Mouse (Mus musculus): ENCODE measurements around the gene Fgfr3. TPM values are rescaled to one million over a fixed set of nuclear protein-coding genes. Genes with fewer than 3 reads are reported as not detected.

Gene Fgfr3
- polyA plus RNA-seq, 1 experiment from 2014 or later = 4.3 TPM

DNA sequence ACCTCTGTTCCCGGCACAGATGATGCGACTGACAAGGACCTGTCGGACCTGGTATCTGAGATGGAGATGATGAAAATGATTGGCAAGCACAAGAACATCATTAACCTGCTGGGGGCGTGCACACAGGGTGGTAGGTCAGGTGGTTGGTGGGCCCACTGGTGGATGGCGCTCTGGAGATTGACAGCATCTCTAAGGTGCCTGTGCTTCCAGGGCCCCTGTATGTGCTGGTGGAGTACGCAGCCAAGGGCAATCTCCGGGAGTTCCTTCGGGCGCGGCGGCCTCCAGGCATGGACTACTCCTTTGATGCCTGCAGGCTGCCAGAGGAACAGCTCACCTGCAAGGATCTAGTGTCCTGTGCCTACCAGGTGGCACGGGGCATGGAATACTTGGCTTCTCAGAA, 12.4 kb downstream of the Fgfr3 start:
- no peaks in the 10 kb centered on the region for H3K27me3 ChIP-seq (replicated peaks)
- no peak overlapping the region for H3K4me2 ChIP-seq
- no peak overlapping the region for H3K27ac ChIP-seq (replicated peaks)
- no peak overlapping the region for H3K4me3 ChIP-seq
- no peak for ATAC-seq (ENCODE audit: extremely low read depth, insufficient number of reproducible peaks, low FRiP score, low TSS enrichment)
- no peak overlapping the region for H3K9ac ChIP-seq
- H3K4me1 ChIP-seq = no peaks in the 10 kb centered on the region
- peaks cover 28% of the 10 kb centered on the region for H3K36me3 ChIP-seq
- 90% methylated on average over 12 of the region's 12 CpGs for WGBS
- H3K9me3 ChIP-seq = no peaks in the 10 kb centered on the region

DNA sequence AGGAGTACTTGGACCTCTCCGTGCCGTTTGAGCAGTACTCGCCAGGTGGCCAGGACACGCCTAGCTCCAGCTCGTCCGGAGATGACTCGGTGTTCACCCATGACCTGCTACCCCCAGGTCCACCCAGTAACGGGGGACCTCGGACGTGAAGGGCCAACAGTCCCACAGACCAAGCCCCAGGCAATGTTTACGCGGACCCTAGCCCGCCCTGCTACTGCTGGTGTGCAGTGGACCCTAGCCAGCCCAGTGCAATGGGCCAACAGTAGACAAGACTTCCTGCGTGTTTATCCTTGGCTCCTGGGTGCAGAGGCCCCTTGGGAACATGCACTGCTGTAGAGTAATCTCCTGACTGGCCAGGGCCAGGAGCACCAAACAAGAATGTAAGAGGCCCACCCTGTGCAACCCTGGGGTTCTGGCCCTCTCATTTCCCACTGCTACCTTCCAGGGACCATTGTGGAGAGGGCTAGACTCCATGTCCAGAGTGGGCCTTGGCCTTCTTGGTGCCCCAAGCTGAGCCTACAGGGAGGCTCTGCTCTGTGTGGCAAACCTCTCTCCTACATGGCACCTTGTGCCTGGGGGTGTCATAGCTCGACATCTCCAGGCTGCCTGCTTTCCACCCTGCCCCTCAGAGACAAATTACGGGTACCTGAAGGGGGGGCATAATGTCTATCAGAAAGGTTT, 14.1 kb downstream of the Fgfr3 start:
- peaks cover 33% of the 10 kb centered on the region for H3K36me3 ChIP-seq
- H3K27ac ChIP-seq (replicated peaks) = no peak overlapping the region
- H3K9me3 ChIP-seq = no peaks in the 10 kb centered on the region
- 87% methylated on average over 16 of the region's 16 CpGs for WGBS
- H3K27me3 ChIP-seq (replicated peaks) = no peaks in the 10 kb centered on the region
- no peak overlapping the region for H3K4me3 ChIP-seq
- H3K9ac ChIP-seq = no peak overlapping the region
- no peak overlapping the region for H3K4me2 ChIP-seq
- H3K4me1 ChIP-seq = no peaks in the 10 kb centered on the region
- no peak for ATAC-seq (ENCODE audit: extremely low read depth, insufficient number of reproducible peaks, low FRiP score, low TSS enrichment)

DNA sequence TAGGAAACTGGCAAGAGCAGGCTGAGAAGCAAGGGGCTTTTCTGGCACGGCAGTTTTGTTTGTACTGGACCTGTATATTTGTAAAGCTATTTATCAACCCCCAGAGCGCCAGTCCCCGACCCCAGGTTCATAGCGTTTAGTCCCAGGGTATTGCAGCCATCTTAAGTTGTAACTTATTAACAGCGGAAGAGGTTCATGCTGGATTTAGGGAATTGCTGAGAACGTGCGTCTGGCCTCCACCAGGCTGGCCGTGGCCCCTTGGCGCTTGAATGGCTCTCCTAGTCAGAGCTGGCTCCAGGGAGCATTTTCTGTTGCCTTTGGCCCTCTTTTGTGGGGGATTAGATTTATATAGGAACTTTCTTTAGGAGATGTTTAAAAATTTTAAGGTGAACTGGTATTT, 14.8 kb downstream of the Fgfr3 start:
- Histone ChIP-seq H3K9me3 (no peaks in the 10 kb centered on the region), H3K9ac (no peak overlapping the region), H3K36me3 (peaks cover 37% of the 10 kb centered on the region), H3K4me1 (no peaks in the 10 kb centered on the region), H3K27ac (replicated peaks) (no peak overlapping the region), H3K4me3 (no peak overlapping the region), H3K4me2 (no peak overlapping the region), H3K27me3 (replicated peaks) (no peaks in the 10 kb centered on the region)
- 71% methylated on average over 9 of the region's 9 CpGs for WGBS
- ATAC-seq (ENCODE audit: extremely low read depth, insufficient number of reproducible peaks, low FRiP score, low TSS enrichment) = no peak

DNA sequence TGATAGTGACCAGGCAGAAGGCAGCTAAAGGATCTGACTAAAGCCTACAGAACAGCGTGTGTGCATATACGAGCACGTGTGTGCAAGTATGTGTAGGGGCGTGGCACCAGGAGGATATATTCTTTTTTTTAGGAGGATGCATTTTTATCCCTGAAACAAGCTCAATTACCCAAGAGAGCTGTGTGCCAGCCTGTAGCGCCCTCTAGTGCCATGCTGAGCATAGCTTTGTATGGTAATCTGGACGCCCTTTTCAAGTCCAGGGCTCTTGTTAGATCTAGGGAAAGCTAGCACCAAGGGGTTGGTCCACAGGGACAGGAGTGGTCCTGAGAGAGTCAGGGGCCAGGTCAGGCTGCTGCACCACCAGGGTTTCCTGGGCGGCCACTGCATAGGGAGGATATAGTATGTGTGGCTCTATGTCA, 16.4 kb downstream of the Fgfr3 start:
- Histone ChIP-seq H3K27ac (replicated peaks) (no peak overlapping the region), H3K4me1 (peaks cover 5% of the 10 kb centered on the region), H3K27me3 (replicated peaks) (no peaks in the 10 kb centered on the region), H3K9me3 (no peaks in the 10 kb centered on the region), H3K4me2 (no peak overlapping the region), H3K4me3 (no peak overlapping the region), H3K36me3 (peaks cover 50% of the 10 kb centered on the region), H3K9ac (no peak overlapping the region)
- 29% methylated on average over 7 of the region's 7 CpGs for WGBS
- no peak for ATAC-seq (ENCODE audit: extremely low read depth, insufficient number of reproducible peaks, low FRiP score, low TSS enrichment)

DNA sequence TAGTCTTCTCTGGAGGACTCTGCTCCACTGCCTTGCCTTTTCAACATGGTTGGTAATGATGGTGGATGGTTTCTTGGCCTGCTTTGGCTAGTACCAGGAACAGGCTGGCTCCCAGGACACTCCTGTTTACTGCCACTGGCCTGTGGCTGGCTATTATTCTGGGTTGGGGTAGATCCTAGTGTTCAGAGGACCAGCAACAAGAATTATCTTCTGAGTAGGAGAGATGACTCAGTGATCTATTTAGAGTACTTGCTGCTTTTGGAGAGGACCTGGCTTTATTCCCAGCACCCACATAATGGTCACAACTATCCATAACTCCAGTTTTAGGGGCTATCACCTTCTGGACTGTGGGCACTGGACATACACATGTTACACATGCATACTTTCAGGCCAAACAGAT, 16.9 kb downstream of the Fgfr3 start:
- Histone ChIP-seq H3K4me2 (no peak overlapping the region), H3K9me3 (no peaks in the 10 kb centered on the region), H3K9ac (no peak overlapping the region), H3K27me3 (replicated peaks) (no peaks in the 10 kb centered on the region), H3K4me1 (peaks cover 9% of the 10 kb centered on the region), H3K36me3 (peaks cover 53% of the 10 kb centered on the region), H3K4me3 (no peak overlapping the region), H3K27ac (replicated peaks) (no peak overlapping the region)
- ATAC-seq (ENCODE audit: extremely low read depth, insufficient number of reproducible peaks, low FRiP score, low TSS enrichment) = no peak

DNA sequence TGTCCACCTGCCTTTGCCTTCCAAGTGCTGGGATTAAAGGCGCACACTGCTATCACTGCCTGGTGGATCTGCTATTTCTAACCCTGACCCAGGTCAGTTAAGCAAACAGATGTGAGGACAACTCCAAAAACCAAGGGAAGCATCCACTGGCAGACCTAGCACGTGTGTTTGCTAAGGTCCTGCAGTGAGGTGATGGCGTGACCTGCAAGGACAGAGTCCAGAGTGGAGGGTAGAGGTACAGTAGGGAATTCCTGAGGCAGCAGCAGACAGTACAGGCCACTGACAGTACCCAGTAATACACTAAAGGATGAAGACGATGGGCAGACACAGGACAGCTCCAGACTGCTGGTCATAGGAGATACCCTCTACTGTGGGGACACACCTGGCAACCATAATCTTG, 19.1 kb downstream of the Fgfr3 start:
- WGBS = 77% methylated on average over 4 of the region's 4 CpGs
- Histone ChIP-seq H3K36me3 (peaks cover 54% of the 10 kb centered on the region), H3K9me3 (no peaks in the 10 kb centered on the region), H3K9ac (no peak overlapping the region), H3K27ac (replicated peaks) (no peak overlapping the region), H3K4me2 (no peak overlapping the region), H3K4me3 (no peak overlapping the region), H3K4me1 (peaks cover 16% of the 10 kb centered on the region), H3K27me3 (replicated peaks) (no peaks in the 10 kb centered on the region)
- ATAC-seq (ENCODE audit: extremely low read depth, insufficient number of reproducible peaks, low FRiP score, low TSS enrichment) = no peak

DNA sequence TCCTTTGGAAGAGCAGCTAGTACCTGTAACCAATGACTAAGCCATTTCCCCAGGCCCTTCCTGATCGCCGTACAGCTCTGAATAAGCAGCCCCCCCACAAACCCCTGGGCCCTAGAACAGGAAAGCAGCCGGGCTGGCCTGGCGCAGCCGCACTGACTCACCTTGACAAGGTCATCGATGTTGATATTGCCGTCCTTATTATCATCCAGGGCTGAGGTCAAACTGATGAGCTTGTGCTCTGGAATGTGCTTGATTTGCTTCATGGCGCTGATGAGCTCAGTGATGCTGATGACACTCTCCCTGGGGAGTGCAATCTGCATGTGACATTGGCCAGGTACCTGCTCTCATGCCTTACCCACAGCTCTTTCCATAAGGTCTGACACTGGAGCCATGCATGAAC, 22.0 kb downstream of the Fgfr3 start:
- no peak for ATAC-seq (ENCODE audit: extremely low read depth, insufficient number of reproducible peaks, low FRiP score, low TSS enrichment)
- Histone ChIP-seq H3K27me3 (replicated peaks) (no peaks in the 10 kb centered on the region), H3K4me3 (no peak overlapping the region), H3K27ac (replicated peaks) (peak overlapping the region; percentile 59), H3K36me3 (peaks cover 80% of the 10 kb centered on the region), H3K9me3 (no peaks in the 10 kb centered on the region), H3K4me1 (peaks cover 16% of the 10 kb centered on the region), H3K4me2 (no peak overlapping the region), H3K9ac (no peak overlapping the region)
- WGBS = 47% methylated on average over 8 of the region's 8 CpGs

DNA sequence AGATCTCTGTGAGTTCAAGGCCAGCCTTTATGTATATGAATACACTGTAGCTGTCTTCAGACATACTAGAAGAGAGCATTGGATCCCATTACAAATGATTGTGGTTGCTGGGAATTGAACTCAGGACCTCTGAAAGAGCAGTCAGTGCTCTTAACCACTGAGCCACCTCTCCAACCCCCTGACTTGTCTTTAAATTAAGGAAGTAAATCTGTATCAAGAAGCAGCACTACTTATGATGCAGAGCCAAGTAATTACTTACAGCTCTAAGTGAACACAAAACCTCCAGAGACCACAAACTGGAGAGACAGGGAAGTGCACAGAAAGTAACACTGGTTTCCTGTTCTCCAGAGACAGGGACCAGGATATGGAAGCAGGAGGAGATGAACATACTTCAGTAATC, 55.7 kb downstream of the Fgfr3 start:
- no peak overlapping the region for H3K27ac ChIP-seq (replicated peaks)
- peaks cover 14% of the 10 kb centered on the region for H3K4me1 ChIP-seq
- H3K27me3 ChIP-seq (replicated peaks) = no peaks in the 10 kb centered on the region
- peaks cover 34% of the 10 kb centered on the region for H3K36me3 ChIP-seq
- ATAC-seq (ENCODE audit: extremely low read depth, insufficient number of reproducible peaks, low FRiP score, low TSS enrichment) = no peak
- no peak overlapping the region for H3K9ac ChIP-seq
- H3K9me3 ChIP-seq = no peaks in the 10 kb centered on the region
- H3K4me2 ChIP-seq = no peak overlapping the region
- no peak overlapping the region for H3K4me3 ChIP-seq

DNA sequence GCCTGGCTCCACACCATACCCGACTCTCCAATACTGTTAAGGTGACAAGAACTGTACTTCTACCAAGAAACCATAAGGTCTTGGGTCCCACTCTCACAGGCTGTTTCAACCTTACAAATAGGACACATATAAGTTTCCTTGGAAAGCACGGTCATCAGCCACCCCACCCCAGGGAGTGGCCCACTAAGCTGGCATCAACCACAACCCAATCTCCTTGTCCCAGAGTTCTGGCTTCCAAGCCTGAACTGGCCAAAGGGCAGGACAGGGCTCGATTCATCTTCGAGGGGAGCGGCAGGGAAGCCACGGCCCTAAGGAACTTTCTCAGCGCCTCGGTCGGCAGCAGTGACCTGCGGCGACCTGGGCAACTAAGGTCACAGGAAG, 60.5 kb downstream of the Fgfr3 start:
- Histone ChIP-seq H3K27me3 (replicated peaks) (no peaks in the 10 kb centered on the region), H3K4me1 (peaks cover 20% of the 10 kb centered on the region), H3K27ac (replicated peaks) (peak overlapping the region; percentile 82), H3K9ac (peak overlapping the region; percentile 91), H3K9me3 (no peaks in the 10 kb centered on the region), H3K4me2 (peak overlapping the region; percentile 93), H3K4me3 (peak overlapping the region; percentile 88), H3K36me3 (peaks cover 10% of the 10 kb centered on the region)
- 4% methylated on average over 11 of the region's 11 CpGs for WGBS
- no peak for ATAC-seq (ENCODE audit: extremely low read depth, insufficient number of reproducible peaks, low FRiP score, low TSS enrichment)

DNA sequence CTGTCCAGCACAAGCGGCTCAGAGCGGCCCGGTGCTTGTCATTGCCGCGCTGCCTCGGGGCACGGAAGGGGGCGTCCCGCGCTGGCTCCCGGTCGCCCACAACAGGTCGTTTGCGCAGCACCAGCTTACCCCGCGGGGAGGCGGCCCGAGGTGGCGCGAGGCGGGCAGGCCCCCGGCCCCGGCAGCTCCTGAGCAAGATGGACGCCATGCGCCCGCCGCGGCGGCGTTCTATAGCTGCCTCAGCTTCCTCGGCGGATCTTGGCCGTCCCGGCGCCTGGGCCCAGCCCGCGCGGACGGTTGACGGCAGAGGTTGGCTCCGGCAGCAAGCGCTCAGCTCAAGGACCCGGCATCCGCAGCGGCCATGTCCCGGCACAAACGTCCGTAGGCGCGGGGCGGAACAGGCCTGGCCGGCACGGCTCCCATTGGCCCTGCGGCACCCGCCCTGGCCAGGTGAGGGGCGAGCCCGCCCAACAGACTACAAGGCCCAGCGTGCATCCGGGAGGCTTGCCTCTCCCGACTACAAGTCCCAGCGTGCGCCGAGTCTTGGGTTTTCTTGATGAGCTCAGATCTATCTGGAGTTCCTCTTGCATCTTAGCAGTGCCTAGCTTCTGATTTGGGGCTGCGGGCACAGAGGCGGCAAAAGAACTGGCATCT, 61.0 kb downstream of the Fgfr3 start, which contains the start of gene Letm1:
TSS of gene Letm1 (minus strand) at position 473 of the 654 bp plus-strand sequence.
- Histone ChIP-seq H3K36me3 (peaks cover 5% of the 10 kb centered on the region), H3K4me1 (peaks cover 20% of the 10 kb centered on the region), H3K9ac (peak within 1 kb of the TSS; percentile 91), H3K4me3 (peak within 1 kb of the TSS; percentile 88), H3K4me2 (peak within 1 kb of the TSS; percentile 93), H3K27me3 (replicated peaks) (no peaks in the 10 kb centered on the region), H3K9me3 (no peaks in the 10 kb centered on the region), H3K27ac (replicated peaks) (peak within 1 kb of the TSS; percentile 82)
- ATAC-seq (ENCODE audit: extremely low read depth, insufficient number of reproducible peaks, low FRiP score, low TSS enrichment) = peak; percentile 96
- WGBS = under 1% methylated on average over 65 of the region's 65 CpGs

DNA sequence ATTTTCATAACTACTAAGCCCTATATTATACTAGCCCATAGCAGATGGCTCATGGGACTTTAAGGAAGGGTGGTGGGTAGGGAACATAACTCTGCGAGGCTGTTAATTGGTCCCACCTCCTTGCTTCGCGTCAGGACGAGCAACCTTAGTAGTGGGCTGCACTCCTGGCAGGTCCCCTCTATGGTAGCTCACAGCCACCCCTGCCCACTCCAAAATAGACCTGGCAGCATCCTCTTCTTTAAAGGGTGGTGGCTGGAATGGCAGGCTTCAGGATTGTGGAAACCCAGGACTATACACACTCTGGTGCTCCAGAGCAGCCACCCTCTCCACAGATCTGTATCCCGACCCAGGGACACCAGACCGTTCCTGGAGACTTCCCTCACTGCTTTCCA, 61.5 kb downstream of the Fgfr3 start:
- Histone ChIP-seq H3K4me3 (peak overlapping the region; percentile 88), H3K9me3 (no peaks in the 10 kb centered on the region), H3K9ac (peak overlapping the region; percentile 80), H3K36me3 (0 out of 2 replicates have a peak, but pooled peaks cover under 1% of the 10 kb centered on the region), H3K4me2 (peak overlapping the region; percentile 93), H3K27me3 (replicated peaks) (no peaks in the 10 kb centered on the region; the same call in 1 of the 2 replicates), H3K27ac (replicated peaks) (peak overlapping the region; percentile 13; the same call in 1 of the 2 replicates), H3K4me1 (peaks cover 20% of the 10 kb centered on the region)
- WGBS = 8% methylated on average over 6 of the region's 6 CpGs
- 0 out of 2 replicates have a peak, but pooled peaks have one; percentile 45 for ATAC-seq (ENCODE audit: extremely low read depth, insufficient number of reproducible peaks, low FRiP score, low TSS enrichment)
